Mouse (Mus musculus) testis, adult 2 months (tissue): Measurements from ENCODE around the gene Zbtb22.

ENCODE experiments used
- CTCF ChIP-seq: fragments of 200-500 bp; IDR thresholded peaks from 2 replicates; pipeline ENCODE4 v1.5.1; 2012; ENCODE audit warnings: low read depth, mild to moderate bottlenecking, inconsistent platforms, low read length, moderate library complexity; ENCODE audit not compliant: control insufficient read depth, insufficient read depth, insufficient replicate concordance
- POLR2A ChIP-seq: fragments of 200-500 bp; IDR thresholded peaks from 2 replicates; pipeline ENCODE4 v1.6.1; 2012; ENCODE audit warnings: low read depth, mild to moderate bottlenecking, inconsistent platforms, low read length, moderate library complexity; ENCODE audit not compliant: control insufficient read depth

DNA sequence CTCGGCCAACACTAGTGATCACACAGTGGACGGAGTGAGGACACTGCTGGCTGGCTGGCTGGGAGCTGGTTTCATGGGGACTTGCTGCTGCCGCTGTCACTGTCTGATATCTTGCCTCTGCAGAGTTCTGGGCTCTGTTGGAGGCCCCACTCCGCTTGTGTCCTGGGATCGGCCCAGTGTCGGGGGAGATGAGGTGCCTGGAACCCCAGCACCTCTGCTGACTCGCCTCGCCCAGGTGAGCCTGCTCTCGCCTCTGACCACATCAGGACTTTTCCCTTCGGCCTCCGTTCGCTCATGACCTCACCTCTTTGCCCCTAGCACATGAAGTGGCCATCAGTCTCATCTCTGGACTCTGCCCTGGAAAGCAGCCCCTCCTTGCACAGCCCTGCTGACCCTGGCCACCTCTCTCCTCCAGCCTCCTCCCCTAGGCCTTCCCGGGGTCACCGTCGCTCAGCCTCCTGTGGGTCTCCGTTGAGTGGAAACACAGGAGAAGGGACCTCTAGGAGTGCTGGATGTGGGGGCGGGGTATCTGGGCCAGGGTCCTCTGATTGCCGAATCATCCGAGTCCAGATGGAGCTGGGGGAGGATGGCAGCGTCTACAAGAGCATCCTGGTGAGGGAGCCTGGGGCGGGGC is 19.8 kb downstream of the Zbtb22 start:
- TF ChIP-seq CTCF (no peak), POLR2A (no peak)
